Mouse (Mus musculus): ENCODE data around the gene Esp36.

- TF ChIP-seq CTCF (IDR thresholded peaks at IDR 0.05; ENCODE audit: low read depth) (no peak), EP300 (IDR thresholded peaks at IDR 0.05; ENCODE audit: low read depth) (no peak)
These were observed 13.8 kb downstream of the Esp36 start for GRCm38 (mm10) chr17:38406135-38406534.
